Mouse (Mus musculus) CH12.LX (cell line): ENCODE results near the gene Commd3. TPM values are rescaled to one million over a fixed set of nuclear protein-coding genes. Genes with fewer than 3 reads are reported as not detected.

Experiments used
- DNase-seq: peaks from one replicate; pipeline ENCODE4 v3.0.0-alpha.2; 2013; ENCODE audit errors: extremely low read depth
- H3K27ac ChIP-seq: 2 replicates; pipeline ENCODE4 v1.5.1; 2012; ENCODE audit warnings: low read depth, mild to moderate bottlenecking, control low read depth, moderate library complexity; ENCODE audit not compliant: insufficient read depth
- H3K27me3 ChIP-seq: replicated peaks from 2 replicates; pipeline ENCODE3; 2012; ENCODE audit warnings: inconsistent platforms
- H3K36me3 ChIP-seq, 2 experiments: replicated peaks in 1 of 2; 2 replicates each; pipeline versions ENCODE3 to v1.6.1; 2012; ENCODE audit warnings: inconsistent platforms in 1 of 2, low read length in 1 of 2, mild to moderate bottlenecking in 1 of 2, mixed read lengths in 1 of 2, moderate library complexity in 1 of 2; ENCODE audit not compliant: control insufficient read depth in 1 of 2, insufficient read depth in 1 of 2
- H3K4me1 ChIP-seq, 2 experiments: 2 replicates each; pipeline ENCODE4 v1.6.1; 2012; ENCODE audit warnings: inconsistent platforms in 1 of 2, moderate library complexity in 1 of 2; ENCODE audit not compliant: insufficient read depth in 2 of 2, control insufficient read depth in 1 of 2
- H3K4me2 ChIP-seq: 2 replicates; pipeline ENCODE4 v1.6.1; 2012; ENCODE audit warnings: low read depth, mild to moderate bottlenecking, control low read depth; ENCODE audit not compliant: poor library complexity, insufficient read depth, severe bottlenecking
- H3K4me3 ChIP-seq, 3 experiments: fragments of 150-350 bp in 1 of 3; sonication (generic) in 1 of 3; replicated peaks in 1 of 3; 2 replicates each; pipeline versions ENCODE3 to v1.5.1; 2011 to 2012; ENCODE audit warnings: low read depth in 2 of 3, low read length in 2 of 3, mild to moderate bottlenecking in 2 of 3, moderate library complexity in 2 of 3, control low read depth in 1 of 3, improper control_type of control experiment in 1 of 3, inconsistent platforms in 1 of 3, mixed read lengths in 1 of 3; ENCODE audit not compliant: poor library complexity in 1 of 3
- H3K79me2 ChIP-seq: replicated peaks from 2 replicates; pipeline ENCODE4 v1.6.1; 2012; ENCODE audit warnings: mild to moderate bottlenecking, moderate library complexity; ENCODE audit not compliant: control insufficient read depth, poor library complexity, insufficient read depth, severe bottlenecking; ENCODE audit errors: extremely low read depth
- H3K9ac ChIP-seq: 2 replicates; pipeline ENCODE4 v1.6.1; 2012; ENCODE audit warnings: low read depth, mild to moderate bottlenecking, control low read depth, moderate library complexity; ENCODE audit not compliant: insufficient read depth
- H3K9me3 ChIP-seq: replicated peaks from 2 replicates; pipeline ENCODE3; 2012; ENCODE audit warnings: low read length, inconsistent platforms, mixed read lengths
- ELF1 ChIP-seq: IDR thresholded peaks from 2 replicates; pipeline ENCODE4 v1.6.1; 2014; ENCODE audit warnings: low read depth, mild to moderate bottlenecking, inconsistent platforms, low read length, improper control_type of control experiment
- HCFC1 ChIP-seq: IDR thresholded peaks from 2 replicates; pipeline ENCODE4 v1.6.1; 2012; ENCODE audit warnings: low read depth, mild to moderate bottlenecking, inconsistent platforms, low read length, improper control_type of control experiment
- IRF4 ChIP-seq: IDR thresholded peaks from 2 replicates; pipeline ENCODE4 v1.6.1; 2014; ENCODE audit warnings: low read depth, mild to moderate bottlenecking, inconsistent platforms, low read length, improper control_type of control experiment
- JUN ChIP-seq: IDR thresholded peaks from 2 replicates; pipeline ENCODE4 v1.6.1; 2011; ENCODE audit warnings: low read depth, mild to moderate bottlenecking, low read length, improper control_type of control experiment, moderate library complexity; ENCODE audit not compliant: insufficient read depth
- JUND ChIP-seq: conservative IDR thresholded peaks from 2 replicates; pipeline ENCODE4 v1.6.1; 2011; ENCODE audit warnings: low read depth, low read length, improper control_type of control experiment
- KAT2A ChIP-seq: IDR thresholded peaks from 2 replicates; pipeline ENCODE4 v1.6.1; 2012; ENCODE audit warnings: low read length, improper control_type of control experiment, inconsistent platforms; ENCODE audit not compliant: insufficient replicate concordance
- MAX ChIP-seq: IDR thresholded peaks from 2 replicates; pipeline ENCODE4 v1.6.1; 2011; ENCODE audit warnings: low read length, improper control_type of control experiment
- MEF2A ChIP-seq: IDR thresholded peaks from 2 replicates; pipeline ENCODE4 v1.6.1; 2014; ENCODE audit warnings: low read depth, mild to moderate bottlenecking, inconsistent platforms, low read length, improper control_type of control experiment, borderline replicate concordance
- POLR2AphosphoS2 ChIP-seq: IDR thresholded peaks from 2 replicates; pipeline ENCODE4 v1.6.1; 2011; ENCODE audit warnings: low read depth, low read length, improper control_type of control experiment
- RCOR1 ChIP-seq: conservative IDR thresholded peaks from 2 replicates; pipeline ENCODE4 v1.6.1; 2012; ENCODE audit warnings: low read depth, mild to moderate bottlenecking, inconsistent platforms, low read length, improper control_type of control experiment
- SMC3 ChIP-seq: IDR thresholded peaks from 2 replicates; pipeline ENCODE4 v1.6.1; 2011; ENCODE audit warnings: low read depth, low read length, improper control_type of control experiment
- TBP ChIP-seq: conservative IDR thresholded peaks from 2 replicates; pipeline ENCODE4 v1.6.1; 2011; ENCODE audit warnings: low read depth, low read length, improper control_type of control experiment
- USF1 ChIP-seq: IDR thresholded peaks from 2 replicates; pipeline ENCODE4 v1.6.1; 2014; ENCODE audit warnings: low read depth, mild to moderate bottlenecking, inconsistent platforms, low read length, improper control_type of control experiment
- ZNF384 ChIP-seq: IDR thresholded peaks from 2 replicates; pipeline ENCODE4 v1.6.1; 2012; ENCODE audit warnings: low read depth, low read length, improper control_type of control experiment, inconsistent platforms
- dilution Hi-C: fragments of 300-500 bp; cut with MboI; formaldehyde crosslinking; loops from 2 replicates; pipeline ENCODE4 v1.14.3; 2020; ENCODE audit warnings: low sequenced_read_pairs; ENCODE audit not compliant: extremely low pct_unique_long_range_greater_than_20kb, extremely low pct_ligation_motif_present
- in situ Hi-C: fragments of 300-500 bp; cut with MboI; formaldehyde crosslinking; loops from 3 replicates; pipeline ENCODE4 v1.14.3; 2019; ENCODE audit warnings: low sequenced_read_pairs, low pct_ligation_motif_present, low pct_unique_long_range_greater_than_20kb, mixed read lengths
- polyA plus RNA-seq: library from polyadenylated mRNA; unstranded; fragments of >175 nt; gene quantifications from 2 replicates; pipeline ENCODE4 v1.2.1, GENCODE M21; 2012; ENCODE audit warnings: low read depth; ENCODE audit not compliant: insufficient read length
- total RNA-seq, 2 experiments: library from RNA; depleted of rRNA; stranded (reverse); fragments of 300-350 nt in 1 of 2; fragments of >200 nt in 1 of 2; gene quantifications; 2 replicates each; pipeline ENCODE4 v1.2.3; 2012 to 2014

Gene Commd3
- total and polyA plus RNA-seq, 3 experiments: 116 to 183 (median 149) TPM

- Histone ChIP-seq H3K27me3 (peaks cover 2% of the 10 kb centered on the region), H3K4me2 (no peak overlapping the region), H3K4me3 (no peak overlapping the region), H3K36me3 (no peaks in the 10 kb centered on the region), H3K79me2 (no peaks in the 10 kb centered on the region), H3K27ac (no peak overlapping the region), H3K9ac (no peak overlapping the region), H3K4me1 (peaks cover 0 to 7% of the 10 kb centered on the region in 2 experiments; a peak in 1 of 4 replicates)
- DNase-seq: no peak
- dilution Hi-C loops (no loop called here), in situ Hi-C loops (loop anchor here (25.0 kb wide), 2 partner anchors 310 to 660 kb away; partner anchors contain the start of genes A930004D18Rik, Dnajc1 and Skida1)
- TF ChIP-seq MEF2A: no peak
- TF ChIP-seq, all 38 proteins: peak for 0
- peaks cover 2% of the 10 kb centered on the region for H3K9me3 ChIP-seq
Observed at GRCm38 (mm10) chr2:18697591-18698244, 25.5 kb downstream of the Commd3 start.

GRCm38 (mm10) chr2:18698663-18699385 is 26.6 kb downstream of the Commd3 start:
- H3K4me1 ChIP-seq: no peaks in the 10 kb centered on the region
- H3K36me3 ChIP-seq: no peaks in the 10 kb centered on the region
- no peak overlapping the region for H3K27ac ChIP-seq
- dilution Hi-C loops (no loop called here), in situ Hi-C loops (loop anchor here (25.0 kb wide), 2 partner anchors 312 to 662 kb away; partner anchors contain the start of genes A930004D18Rik, Dnajc1 and Skida1)
- no peak overlapping the region for H3K9ac ChIP-seq
- H3K9me3 ChIP-seq: peaks cover 2% of the 10 kb centered on the region
- no peak overlapping the region for H3K4me3 ChIP-seq
- no peaks in the 10 kb centered on the region for H3K79me2 ChIP-seq
- DNase-seq: no peak
- TF ChIP-seq TBP (no peak), JUND (no peak), ELF1 (no peak), POLR2AphosphoS2 (no peak), USF1 (no peak), HCFC1 (no peak), MAX (no peak), SMC3 (no peak), KAT2A (no peak), RCOR1 (no peak), ZNF384 (no peak), JUN (no peak), IRF4 (no peak)
- no peak overlapping the region for H3K4me2 ChIP-seq
- no peaks in the 10 kb centered on the region for H3K27me3 ChIP-seq
